Mouse (Mus musculus) limb, embryonic 10.5 days (tissue): Measurements from ENCODE around the gene Psmd14. TPM values are rescaled to one million over a fixed set of nuclear protein-coding genes. Genes with fewer than 3 reads are reported as not detected.

Experiments used
- DNase-seq: peaks from one replicate; pipeline ENCODE4 v3.0.0-alpha.2; 2017; ENCODE audit warnings: low spot score
- H3K27ac ChIP-seq: fragments of 300-500 bp; sonication (generic); 2 replicates; pipeline ENCODE4 v1.5.1; 2016; ENCODE audit warnings: mild to moderate bottlenecking
- H3K27me3 ChIP-seq: fragments of 300-500 bp; sonication (generic); 2 replicates; pipeline ENCODE4 v1.6.1; 2016; ENCODE audit warnings: low read depth, mild to moderate bottlenecking; ENCODE audit not compliant: poor library complexity, severe bottlenecking
- H3K36me3 ChIP-seq: fragments of 300-500 bp; sonication (generic); 2 replicates; pipeline ENCODE4 v1.6.1; 2016; ENCODE audit warnings: mild to moderate bottlenecking, moderate library complexity
- H3K4me1 ChIP-seq: fragments of 300-500 bp; sonication (generic); 2 replicates; pipeline ENCODE4 v1.6.1; 2016
- H3K4me3 ChIP-seq: fragments of 300-500 bp; sonication (generic); 2 replicates; pipeline ENCODE4 v1.5.1; 2016; ENCODE audit warnings: mild to moderate bottlenecking, moderate library complexity
- H3K9me3 ChIP-seq: fragments of 300-500 bp; sonication (generic); replicated peaks from 2 replicates; pipeline ENCODE4 v1.6.1; 2016; ENCODE audit warnings: mild to moderate bottlenecking
- WGBS: fragments of 180-500 bp; shearing (Covaris S2); methylation state at CpG from one replicate; pipeline ENCODE4 v1.1.7; 2016; 5-methylcytosine and 5-hydroxymethylcytosine counted together
- polyA plus RNA-seq: library from polyadenylated mRNA; unstranded; fragments of >200 nt; fragmentation: Nextera tagmentation; extraction: Ambion mirVana; gene quantifications from 2 replicates; pipeline ENCODE4 v1.2.1, GENCODE M21; 2016

The Psmd14 gene
- polyA plus RNA-seq, 1 experiment from 2014 or later, result 245 TPM

DNA sequence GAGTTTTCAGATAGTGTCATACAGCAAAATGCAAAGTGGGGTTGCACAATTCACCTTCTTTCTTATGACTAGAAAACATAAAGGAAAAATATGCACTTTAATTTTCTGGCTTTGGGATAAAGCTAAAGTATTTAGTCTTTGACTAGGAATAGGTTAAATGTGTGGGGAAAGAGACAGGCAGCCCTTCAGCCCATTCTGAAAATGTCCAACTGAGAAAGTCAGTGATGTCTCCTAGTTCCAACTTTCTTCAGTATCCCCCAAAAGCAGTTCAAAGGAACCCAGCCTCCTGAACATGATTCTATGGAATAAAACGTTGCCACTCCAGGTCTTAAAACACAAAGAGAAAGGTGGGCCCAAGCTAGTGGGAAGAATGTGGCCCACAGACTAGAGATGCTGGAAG lies 97.9 kb downstream of the Psmd14 start:
- WGBS, result 3% methylated on average over 1 of the region's 1 CpGs
- DNase-seq, result peak; percentile 30
- Histone ChIP-seq H3K27ac (no peak overlapping the region), H3K4me1 (peaks cover 26% of the 10 kb centered on the region), H3K36me3 (no peaks in the 10 kb centered on the region), H3K27me3 (peaks cover 100% of the 10 kb centered on the region), H3K9me3 (no peaks in the 10 kb centered on the region), H3K4me3 (no peak overlapping the region)

DNA sequence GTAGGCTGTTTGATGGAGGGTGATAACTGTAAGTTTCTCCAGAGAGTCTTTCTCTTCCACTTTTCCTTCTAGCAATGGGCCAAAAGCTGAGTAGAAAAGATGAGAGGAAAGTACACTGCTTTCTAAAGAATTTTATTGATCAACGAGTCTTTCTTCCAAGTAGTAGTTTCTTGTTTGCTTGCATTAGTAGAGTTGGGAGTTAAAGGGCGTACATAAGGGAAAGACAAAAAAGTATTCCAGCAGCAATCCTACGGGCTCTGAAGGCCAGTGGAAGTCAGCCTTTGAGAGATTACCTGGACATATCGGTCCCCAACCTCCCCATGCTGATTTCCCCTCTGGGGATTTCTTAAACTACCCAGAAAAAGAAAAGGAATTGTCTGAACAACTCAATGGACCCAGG lies 99.3 kb downstream of the Psmd14 start:
- Histone ChIP-seq H3K36me3 (no peaks in the 10 kb centered on the region), H3K9me3 (no peaks in the 10 kb centered on the region), H3K27ac (no peak overlapping the region), H3K27me3 (peaks cover 100% of the 10 kb centered on the region), H3K4me3 (no peak overlapping the region), H3K4me1 (peaks cover 23% of the 10 kb centered on the region)
- no peak for DNase-seq
- WGBS, result 19% methylated on average over 4 of the region's 4 CpGs

DNA sequence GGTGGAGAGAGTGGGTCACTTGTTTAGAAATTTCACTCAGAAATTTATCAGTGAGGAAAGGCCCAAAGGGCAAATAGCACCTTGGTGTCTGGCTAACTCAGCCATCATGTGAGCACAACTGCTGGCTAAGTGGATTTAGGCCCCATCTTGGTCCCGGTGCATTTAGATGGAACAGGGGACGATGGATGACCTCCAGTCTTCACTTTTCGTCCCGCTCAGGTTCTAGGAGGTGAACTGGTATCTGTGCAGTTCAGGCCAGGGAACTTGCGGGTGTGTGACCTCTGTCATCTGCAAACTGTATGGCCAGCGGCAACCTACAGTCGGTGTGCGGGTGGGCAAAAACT lies 99.6 kb downstream of the Psmd14 start:
- Histone ChIP-seq H3K27ac (no peak overlapping the region), H3K27me3 (peaks cover 100% of the 10 kb centered on the region), H3K36me3 (no peaks in the 10 kb centered on the region), H3K4me3 (peak overlapping the region; percentile 58), H3K4me1 (peaks cover 27% of the 10 kb centered on the region), H3K9me3 (no peaks in the 10 kb centered on the region)
- WGBS, result 2% methylated on average over 8 of the region's 8 CpGs
- DNase-seq, result peak; percentile 75

DNA sequence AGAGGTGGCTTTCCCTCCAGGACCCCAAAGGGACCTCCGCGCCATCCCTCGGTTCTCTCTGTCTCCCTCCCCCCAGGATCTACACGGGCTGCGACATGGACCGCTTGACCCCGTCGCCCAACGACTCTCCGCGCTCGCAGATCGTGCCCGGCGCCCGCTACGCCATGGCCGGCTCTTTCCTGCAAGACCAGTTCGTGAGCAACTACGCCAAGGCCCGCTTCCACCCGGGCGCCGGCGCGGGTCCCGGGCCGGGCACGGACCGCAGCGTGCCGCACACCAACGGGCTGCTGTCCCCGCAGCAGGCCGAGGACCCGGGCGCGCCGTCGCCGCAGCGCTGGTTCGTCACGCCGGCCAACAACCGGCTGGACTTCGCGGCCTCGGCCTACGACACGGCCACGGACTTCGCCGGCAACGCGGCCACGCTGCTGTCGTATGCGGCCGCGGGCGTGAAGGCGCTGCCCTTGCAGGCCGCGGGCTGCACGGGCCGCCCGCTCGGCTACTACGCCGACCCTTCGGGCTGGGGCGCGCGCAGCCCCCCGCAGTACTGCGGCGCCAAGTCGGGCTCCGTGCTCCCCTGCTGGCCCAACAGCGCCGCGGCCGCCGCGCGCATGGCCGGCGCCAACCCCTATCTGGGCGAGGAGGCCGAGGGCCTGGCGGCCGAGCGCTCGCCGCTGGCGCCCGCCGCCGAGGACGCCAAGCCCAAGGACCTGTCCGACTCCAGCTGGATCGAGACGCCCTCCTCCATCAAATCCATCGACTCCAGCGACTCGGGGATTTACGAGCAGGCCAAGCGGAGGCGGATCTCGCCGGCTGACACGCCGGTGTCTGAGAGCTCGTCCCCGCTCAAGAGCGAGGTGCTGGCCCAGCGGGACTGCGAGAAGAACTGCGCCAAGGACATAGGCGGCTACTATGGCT lies 100.3 kb downstream of the Psmd14 start:
- Histone ChIP-seq H3K27me3 (peaks cover 99% of the 10 kb centered on the region), H3K9me3 (no peaks in the 10 kb centered on the region), H3K4me3 (peak overlapping the region; percentile 58), H3K4me1 (peaks cover 27% of the 10 kb centered on the region), H3K36me3 (no peaks in the 10 kb centered on the region), H3K27ac (peak overlapping the region; percentile 82)
- DNase-seq, result peak; percentile 81
- under 1% methylated on average over 121 of the region's 121 CpGs for WGBS

DNA sequence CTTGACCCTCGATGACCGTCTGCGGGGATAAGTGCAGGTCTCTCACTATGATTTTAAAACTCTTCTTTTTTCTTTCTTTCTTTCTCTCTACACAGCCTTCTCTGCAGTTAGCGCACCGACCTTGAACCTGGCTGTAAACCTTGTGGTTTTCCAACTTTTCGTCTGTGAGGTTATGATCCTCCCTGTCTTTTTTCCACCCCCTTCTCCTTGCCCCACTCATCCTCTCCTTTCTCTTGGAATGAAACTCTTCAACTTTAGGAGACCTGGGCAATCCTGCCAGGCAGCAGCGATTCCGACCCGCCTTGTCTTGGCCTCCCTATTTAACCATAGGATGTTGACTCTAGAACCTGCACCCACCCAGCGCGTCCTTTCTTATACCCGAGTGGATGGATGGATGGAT lies 101.0 kb downstream of the Psmd14 start:
- Histone ChIP-seq H3K36me3 (no peaks in the 10 kb centered on the region), H3K9me3 (no peaks in the 10 kb centered on the region), H3K4me1 (peaks cover 23% of the 10 kb centered on the region), H3K27me3 (peaks cover 98% of the 10 kb centered on the region), H3K4me3 (peak overlapping the region; percentile 58), H3K27ac (no peak overlapping the region)
- WGBS, result under 1% methylated on average over 12 of the region's 12 CpGs
- peak; percentile 59 for DNase-seq

DNA sequence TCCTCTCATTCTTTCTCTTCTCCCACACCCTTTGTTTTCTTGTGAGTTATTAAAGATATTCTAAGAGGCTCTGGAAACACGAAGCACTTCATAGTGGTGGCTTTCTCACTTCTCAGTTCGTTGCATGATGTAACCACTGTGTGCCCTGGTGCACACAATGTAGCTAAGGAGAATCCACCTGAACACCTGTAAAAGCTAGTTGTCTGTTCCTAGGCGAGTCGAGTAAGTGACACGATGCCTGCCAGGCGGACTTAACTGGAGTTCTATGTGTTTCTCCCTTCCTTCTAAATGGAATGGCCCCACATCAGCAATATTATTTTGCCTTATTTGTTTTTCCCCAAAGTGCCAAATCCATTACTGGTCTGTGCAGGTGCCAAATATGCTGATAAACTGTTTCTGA lies 101.6 kb downstream of the Psmd14 start:
- H3K27me3 ChIP-seq, result peaks cover 98% of the 10 kb centered on the region
- 6% methylated on average over 6 of the region's 6 CpGs for WGBS
- no peak overlapping the region for H3K27ac ChIP-seq
- H3K36me3 ChIP-seq, result no peaks in the 10 kb centered on the region
- no peaks in the 10 kb centered on the region for H3K9me3 ChIP-seq
- peaks cover 23% of the 10 kb centered on the region for H3K4me1 ChIP-seq
- peak; percentile 38 for DNase-seq
- no peak overlapping the region for H3K4me3 ChIP-seq

DNA sequence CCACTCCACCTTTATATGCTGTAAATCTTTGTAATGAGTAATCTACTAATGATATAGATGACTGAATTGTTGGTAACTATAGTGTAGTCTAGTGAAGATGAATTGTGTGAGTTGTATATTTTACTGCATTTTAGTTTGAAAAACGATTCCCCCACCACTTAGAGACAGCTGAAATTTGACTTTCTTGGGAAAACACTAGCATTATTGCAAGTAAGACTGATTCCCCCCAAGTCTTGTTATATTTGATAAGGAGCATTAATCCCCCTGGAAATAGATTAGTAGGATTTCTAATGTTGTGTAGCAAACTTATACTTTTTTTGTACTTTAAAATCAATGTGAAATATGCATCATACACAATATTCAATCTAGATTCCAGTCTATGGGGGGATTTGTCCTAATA lies 102.0 kb downstream of the Psmd14 start:
- H3K9me3 ChIP-seq, result no peaks in the 10 kb centered on the region
- H3K27me3 ChIP-seq, result peaks cover 98% of the 10 kb centered on the region
- H3K36me3 ChIP-seq, result no peaks in the 10 kb centered on the region
- 20% methylated on average over 1 of the region's 1 CpGs for WGBS
- no peak for DNase-seq
- H3K27ac ChIP-seq, result no peak overlapping the region
- H3K4me3 ChIP-seq, result no peak overlapping the region
- H3K4me1 ChIP-seq, result peaks cover 23% of the 10 kb centered on the region

DNA sequence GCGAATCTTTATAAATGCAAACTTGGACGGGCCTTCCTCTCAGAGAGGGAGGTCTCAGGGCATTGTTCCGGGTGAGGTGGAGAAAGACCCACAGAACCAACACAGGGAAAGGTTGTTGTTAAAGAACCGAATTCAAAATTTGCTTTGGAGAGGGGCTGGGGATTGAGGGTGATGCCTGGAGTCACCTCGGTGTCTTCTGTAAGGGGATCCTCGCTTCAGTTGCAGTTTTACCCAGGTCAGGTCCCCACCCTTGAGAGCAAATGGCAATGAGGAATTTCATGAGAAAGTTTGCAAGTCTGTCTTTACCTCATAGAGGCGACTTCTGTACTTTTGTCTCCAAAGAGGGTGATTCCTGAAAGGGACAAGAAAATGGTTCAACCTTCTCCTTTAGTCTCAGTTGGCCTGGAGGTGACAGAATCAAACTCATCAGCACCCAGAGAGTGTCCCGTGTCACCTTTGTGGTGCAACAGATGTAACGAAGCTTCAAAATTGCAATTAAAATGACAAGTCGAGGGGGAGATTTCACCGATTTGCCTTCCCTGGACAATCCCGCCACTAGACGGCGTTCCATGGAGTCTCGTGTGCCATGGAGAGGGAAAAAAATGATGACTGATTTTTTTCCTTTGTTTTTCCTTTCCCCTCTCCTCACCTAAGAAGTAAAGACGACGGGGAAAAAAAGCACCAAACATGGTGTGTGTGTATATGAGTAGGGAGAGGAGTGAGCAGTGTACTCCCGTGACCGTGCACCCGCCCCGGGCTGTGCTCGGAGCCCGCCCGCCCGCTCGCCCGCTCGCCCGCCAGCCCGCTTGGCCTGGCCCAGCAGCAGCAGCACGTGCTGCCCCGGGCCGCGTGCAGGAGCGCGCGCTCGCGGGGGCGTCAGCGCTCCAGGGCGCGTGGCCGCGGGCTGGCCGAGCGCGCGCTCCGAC lies 103.3 kb downstream of the Psmd14 start:
- peaks cover 92% of the 10 kb centered on the region for H3K27me3 ChIP-seq
- DNase-seq, result peak; percentile 70
- 1% methylated on average over 49 of the region's 50 CpGs for WGBS
- H3K4me3 ChIP-seq, result peak overlapping the region; percentile 50
- no peaks in the 10 kb centered on the region for H3K9me3 ChIP-seq
- H3K27ac ChIP-seq, result peak overlapping the region; percentile 89
- H3K36me3 ChIP-seq, result no peaks in the 10 kb centered on the region
- H3K4me1 ChIP-seq, result peaks cover 23% of the 10 kb centered on the region

DNA sequence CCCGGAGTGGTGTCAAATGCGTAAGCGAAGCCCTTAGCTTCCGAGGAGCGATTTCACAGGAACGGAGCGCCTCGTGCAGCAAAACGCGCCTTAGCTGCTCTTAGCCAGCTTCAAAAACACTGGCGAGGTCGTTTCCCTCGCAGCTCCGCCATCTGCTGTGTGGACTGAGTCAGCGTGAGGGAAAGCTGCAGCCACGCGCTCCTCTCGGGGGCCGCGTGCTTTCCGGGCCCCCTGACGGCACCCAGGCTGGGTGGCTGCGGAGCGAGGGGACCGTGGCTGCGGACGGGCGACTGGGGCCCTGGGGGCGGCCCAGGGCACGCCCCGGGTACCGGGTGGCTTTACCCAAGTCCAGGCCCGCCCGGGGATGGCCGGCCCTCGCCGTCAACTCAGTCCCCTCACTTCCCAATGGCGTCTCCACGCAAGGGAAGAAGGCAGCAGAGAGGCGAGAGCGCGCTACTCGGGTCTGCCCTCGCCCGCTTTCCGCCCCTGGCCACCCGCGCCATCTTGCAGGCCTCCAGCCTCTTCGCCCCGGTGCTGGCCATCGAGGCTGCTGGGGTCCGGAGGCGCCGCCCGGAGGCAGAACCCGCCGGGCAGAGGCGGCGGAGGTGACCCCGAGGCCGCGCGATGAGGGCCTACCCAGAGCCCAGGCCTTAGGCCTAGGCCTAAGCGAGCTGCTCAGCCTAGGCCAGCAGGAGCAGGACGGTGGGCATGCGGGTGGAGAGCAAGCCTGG lies 104.3 kb downstream of the Psmd14 start:
- WGBS, result 5% methylated on average over 65 of the region's 66 CpGs
- Histone ChIP-seq H3K4me3 (peak overlapping the region; percentile 50), H3K36me3 (no peaks in the 10 kb centered on the region), H3K9me3 (no peaks in the 10 kb centered on the region), H3K27me3 (peaks cover 89% of the 10 kb centered on the region), H3K27ac (peak overlapping the region; percentile 89), H3K4me1 (peaks cover 23% of the 10 kb centered on the region)
- peak; percentile 76 for DNase-seq

DNA sequence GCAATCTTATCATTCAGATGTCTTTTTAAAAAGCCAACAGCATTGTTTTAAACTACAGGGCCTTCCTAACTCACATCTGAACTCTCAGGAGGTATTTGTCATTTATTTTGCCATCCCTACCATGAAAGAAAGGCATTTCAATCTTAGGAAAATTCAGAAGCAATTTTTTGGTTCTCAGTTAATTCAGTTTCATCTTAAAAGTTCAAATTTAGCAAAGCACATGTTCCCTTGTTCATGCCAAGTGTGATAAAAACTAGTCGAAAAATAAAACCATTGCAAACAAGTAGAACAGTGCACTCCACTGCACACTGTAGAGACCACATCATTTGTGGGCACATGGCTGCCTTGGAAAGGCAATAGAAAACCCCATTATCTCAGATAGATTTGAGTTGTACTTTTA lies 106.7 kb downstream of the Psmd14 start:
- Histone ChIP-seq H3K27me3 (peaks cover 64% of the 10 kb centered on the region), H3K4me1 (peaks cover 10% of the 10 kb centered on the region), H3K36me3 (no peaks in the 10 kb centered on the region), H3K9me3 (no peaks in the 10 kb centered on the region), H3K4me3 (no peak overlapping the region), H3K27ac (no peak overlapping the region)
- 86% methylated on average over 1 of the region's 1 CpGs for WGBS
- no peak for DNase-seq

DNA sequence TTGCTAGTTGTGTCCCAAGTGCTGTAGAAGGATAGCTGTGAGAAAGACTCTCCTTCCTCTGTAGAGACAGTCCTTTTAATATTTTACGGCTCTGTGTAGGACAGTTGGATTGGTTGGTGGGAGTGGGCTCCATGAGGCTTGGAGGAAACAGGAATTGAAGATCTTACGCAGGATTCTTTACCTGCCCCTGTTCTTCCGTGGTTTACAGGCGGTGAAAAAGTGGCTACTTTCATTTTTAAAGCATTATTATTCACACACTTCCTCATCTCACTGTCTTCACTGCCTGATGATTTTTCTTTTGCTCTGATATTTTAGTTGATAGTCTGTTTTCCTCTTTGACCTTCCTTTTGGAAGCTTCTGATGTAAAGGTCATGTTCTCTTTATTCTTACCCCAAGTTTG lies 108.7 kb downstream of the Psmd14 start:
- no peak for DNase-seq
- Histone ChIP-seq H3K4me1 (peaks cover 9% of the 10 kb centered on the region), H3K4me3 (no peak overlapping the region), H3K27ac (no peak overlapping the region), H3K9me3 (no peaks in the 10 kb centered on the region), H3K36me3 (no peaks in the 10 kb centered on the region), H3K27me3 (peaks cover 44% of the 10 kb centered on the region)
- WGBS, result 75% methylated on average over 4 of the region's 4 CpGs

DNA sequence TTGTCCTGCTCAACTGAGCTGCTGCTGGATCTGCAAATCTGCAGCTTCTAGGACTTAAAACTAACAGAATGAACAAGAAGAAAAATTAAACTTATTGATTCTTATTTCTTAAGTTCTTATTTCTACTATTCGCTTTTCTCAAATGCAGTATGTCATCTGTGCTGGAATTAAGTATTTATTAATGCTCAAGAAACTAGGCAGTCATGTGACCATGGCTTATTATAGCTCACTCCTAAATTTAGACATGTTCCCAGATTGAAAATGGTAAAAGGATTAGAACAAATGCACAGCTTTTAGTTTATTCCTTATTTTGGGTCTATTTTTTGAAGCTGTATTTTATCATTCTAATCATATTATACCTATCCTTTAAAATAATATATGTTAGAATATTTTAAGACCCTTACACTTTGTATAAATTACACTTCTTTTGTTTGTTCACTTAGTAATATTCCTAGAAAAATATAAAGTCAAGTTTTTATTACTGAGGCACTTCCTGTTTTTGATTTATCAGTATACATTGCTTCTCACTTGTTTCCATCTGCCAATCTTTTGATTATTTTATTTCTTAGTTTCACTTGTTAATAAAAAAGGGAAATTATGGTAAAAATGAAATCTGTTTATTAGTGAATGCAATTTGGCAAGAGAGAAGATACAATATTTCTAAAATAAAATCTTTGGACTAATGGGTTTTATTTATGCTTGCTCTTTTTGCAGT lies 112.1 kb downstream of the Psmd14 start:
- H3K4me3 ChIP-seq, result no peak overlapping the region
- no peak for DNase-seq
- no peaks in the 10 kb centered on the region for H3K36me3 ChIP-seq
- 80% methylated on average over 1 of the region's 1 CpGs for WGBS
- H3K27me3 ChIP-seq, result peaks cover 14% of the 10 kb centered on the region; the same call in 1 of the 2 replicates
- H3K27ac ChIP-seq, result no peak overlapping the region
- H3K9me3 ChIP-seq, result no peaks in the 10 kb centered on the region
- no peaks in the 10 kb centered on the region for H3K4me1 ChIP-seq
